Mouse (Mus musculus): Measurements from ENCODE around the gene Ncor2.

Ncor2 gene

DNA sequence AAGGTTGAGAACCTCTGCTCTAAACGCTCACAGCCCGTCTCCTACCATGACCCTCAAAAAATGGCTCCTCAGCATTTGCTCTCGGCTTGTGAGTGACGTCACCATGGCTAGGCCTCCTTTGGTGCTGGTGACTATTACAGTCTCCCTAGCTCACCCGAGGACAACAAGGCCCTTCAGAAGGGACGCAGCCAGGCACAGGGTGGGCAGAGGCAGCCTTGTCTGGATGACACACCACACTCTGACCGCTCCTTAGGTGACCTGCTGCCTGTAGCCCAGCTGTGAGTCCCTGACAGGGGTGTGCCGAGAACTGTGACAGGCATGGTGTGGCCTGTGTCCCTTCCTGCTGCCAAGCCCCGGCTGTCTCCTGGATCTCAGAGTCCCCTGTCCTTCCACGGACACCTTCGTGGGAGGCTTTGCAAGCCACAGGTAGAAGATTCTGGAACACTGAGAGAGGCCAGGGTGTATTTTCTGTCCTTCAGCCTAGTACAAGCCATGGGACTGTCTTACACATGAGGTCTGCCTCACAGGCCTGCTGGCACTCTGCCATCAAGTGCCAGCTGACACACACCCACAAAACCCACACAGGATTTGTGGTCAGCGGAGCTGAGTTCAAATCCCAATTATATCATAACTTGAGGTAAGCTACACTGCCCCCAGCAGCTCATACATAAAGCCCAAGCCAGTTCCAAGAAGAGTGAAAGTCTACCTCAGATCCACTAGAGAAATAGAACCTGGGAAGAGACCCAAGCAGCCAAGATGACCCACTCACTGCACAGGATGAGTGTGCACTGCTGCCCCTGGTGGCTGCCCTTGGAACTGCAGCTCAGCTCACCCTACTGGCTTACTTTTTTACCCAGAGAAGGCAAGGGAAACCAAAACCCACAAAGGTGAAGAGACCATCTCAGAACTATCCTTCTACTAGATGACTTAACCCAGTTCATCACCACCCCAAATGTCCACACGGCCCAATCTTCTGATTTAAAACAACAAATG, 112.2 kb downstream of the Ncor2 start:
- peak; percentile 67 for DNase-seq (ENCODE audit: low read depth, low spot score)

DNA sequence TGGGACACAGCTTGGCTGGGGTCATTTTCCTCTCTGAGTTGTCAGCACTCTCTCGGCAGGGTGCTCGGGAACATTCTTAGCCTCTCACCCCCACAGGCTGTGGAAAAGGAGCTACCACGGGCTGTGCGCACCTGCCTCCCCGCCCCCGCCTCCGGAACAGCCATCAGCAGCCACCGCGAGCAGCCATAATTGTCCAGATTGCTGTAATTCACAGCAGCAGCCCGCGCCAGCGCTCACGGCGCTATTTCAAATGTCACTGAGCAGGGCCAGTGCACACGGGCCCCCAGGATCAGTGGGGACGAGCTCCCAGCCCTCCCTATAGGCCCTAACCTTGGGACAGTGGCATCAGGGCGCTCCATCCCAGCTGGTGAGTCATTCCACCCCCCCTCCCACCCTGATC, 116.0 kb downstream of the Ncor2 start:
- no peak for DNase-seq (ENCODE audit: low read depth, low spot score)

DNA sequence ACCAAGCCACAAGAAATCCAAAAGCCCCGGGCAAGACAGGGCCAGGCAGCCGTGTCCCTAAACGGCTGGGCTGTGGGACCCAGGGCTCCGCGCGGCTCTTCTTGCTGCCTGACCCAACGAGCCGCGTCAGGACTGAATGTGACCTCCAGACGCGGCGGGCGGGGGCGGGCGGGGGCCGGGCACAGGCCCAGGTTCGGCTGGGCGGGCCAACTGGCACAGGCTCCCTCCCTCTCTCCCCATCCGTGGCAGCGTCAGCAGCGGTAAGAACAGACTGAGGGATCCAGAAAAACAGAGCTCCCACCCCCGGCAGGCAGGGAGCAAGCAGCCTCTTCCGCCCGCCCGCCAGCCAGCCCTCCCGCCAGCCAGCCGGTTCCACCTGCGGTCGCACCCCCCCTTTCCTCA, 120.8 kb downstream of the Ncor2 start:
- no peak for DNase-seq (ENCODE audit: low read depth, low spot score)

- DNase-seq (ENCODE audit: low read depth, low spot score): no peak
These were observed 121.3 kb downstream of the Ncor2 start for GRCm38 (mm10) chr5:125057555-125058266.

DNA sequence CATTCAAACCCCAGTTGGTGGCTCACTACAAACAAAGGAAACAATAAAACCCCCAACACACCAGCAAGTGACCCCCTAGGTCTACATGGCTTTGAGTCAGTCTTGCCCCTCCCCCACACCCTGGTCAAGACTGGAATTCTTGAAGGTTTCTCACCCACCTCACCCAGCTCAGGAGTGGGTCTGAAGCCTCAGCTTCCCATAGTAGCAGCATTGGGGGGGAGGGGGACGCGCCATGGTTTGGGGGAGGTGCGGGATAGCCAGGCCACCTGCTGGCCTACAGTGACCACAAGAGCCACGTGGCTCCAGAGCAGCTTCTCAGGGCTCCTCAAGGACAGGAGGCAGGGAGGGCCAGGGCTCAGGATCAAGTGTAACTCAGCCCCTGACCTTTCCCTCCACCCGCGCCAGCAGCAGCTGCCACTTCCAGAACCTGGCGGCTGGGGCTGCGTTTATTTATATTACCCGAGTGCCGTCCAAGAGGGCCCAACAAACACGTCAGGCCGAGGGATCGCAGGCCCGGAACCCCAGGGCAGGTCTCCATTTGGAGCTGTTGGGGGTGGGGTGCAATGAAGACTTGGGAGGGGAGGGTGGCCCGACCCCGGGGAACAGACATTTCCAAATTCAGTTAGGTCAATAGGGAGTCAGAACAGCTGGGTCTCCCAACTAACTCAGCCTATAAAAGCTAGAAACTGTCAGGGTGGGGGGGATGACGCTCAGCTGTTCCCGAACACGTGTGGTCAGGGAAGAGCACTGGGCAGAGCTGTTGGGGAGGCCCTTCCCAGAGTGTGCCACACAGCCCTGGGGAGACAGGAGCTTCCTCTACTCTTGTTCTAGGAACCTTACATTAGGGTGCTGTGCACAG, 122.1 kb downstream of the Ncor2 start:
- no peak for DNase-seq (ENCODE audit: low read depth, low spot score)

DNA sequence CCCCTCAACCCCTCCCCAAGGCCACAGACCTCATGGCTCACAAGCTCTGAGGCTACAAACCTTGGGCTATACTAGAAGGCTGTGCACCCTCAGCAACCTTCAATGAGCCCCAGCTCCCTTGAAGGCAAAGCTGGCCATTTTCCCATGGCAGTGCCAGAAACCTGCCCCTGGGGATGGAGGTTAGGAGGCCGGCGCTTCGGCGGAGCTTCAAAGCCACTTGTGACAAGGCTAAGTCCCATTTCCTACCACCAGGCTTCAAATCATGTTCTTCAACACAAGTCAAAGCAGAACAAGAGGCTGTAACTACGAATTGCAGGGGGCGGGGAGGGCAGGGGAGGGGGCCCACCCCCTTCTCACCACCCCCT, 122.7 kb downstream of the Ncor2 start:
- DNase-seq (ENCODE audit: low read depth, low spot score): peak; percentile 48

DNA sequence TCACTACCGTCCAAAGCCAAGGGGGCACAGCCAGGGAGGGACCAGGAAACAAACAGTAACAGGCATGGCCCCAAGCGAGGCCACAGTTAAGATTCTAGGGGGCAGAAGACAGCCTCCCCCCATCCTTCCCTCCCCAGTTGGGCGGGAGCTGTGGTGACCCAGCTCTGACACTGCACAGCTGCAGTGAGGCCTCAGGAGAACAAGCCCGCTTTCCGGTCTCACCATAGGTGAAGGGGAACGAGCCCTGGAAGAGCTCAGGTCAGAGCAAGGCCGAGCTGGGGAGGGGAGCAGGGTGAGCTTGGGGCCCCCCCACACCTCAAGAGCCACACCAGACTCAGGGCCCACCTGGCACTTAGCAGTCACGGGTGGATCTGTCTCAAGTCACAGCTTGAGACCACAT, 123.1 kb downstream of the Ncor2 start:
- DNase-seq (ENCODE audit: low read depth, low spot score): no peak

DNA sequence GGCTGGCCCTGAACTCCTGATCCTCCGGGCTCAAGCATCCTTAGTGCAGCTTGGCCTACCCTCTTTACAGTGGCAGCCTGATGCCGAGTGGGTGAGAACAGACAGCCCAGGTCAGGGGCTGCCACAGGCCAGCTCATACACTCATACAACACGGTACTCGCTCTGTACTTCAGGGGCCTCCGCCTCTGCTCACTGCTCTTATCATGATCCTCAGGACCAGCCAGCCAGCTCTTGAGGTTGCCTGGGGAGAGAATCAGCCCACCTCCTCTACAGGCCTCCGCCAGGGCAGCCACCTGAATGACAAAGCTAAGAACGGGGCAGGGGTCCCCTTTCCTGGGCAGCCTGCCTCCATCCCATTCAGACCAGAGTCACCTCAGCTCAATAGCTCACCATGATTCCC, 125.4 kb downstream of the Ncor2 start:
- no peak for DNase-seq (ENCODE audit: low read depth, low spot score)

GRCm38 (mm10) chr5:125052603-125053488, 126.2 kb downstream of the Ncor2 start:
- DNase-seq (ENCODE audit: low read depth, low spot score): no peak

GRCm38 (mm10) chr5:125052237-125052602, 126.8 kb downstream of the Ncor2 start:
- DNase-seq (ENCODE audit: low read depth, low spot score): no peak

GRCm38 (mm10) chr5:125049481-125049880, 129.5 kb downstream of the Ncor2 start:
- DNase-seq (ENCODE audit: low read depth, low spot score): no peak

DNA sequence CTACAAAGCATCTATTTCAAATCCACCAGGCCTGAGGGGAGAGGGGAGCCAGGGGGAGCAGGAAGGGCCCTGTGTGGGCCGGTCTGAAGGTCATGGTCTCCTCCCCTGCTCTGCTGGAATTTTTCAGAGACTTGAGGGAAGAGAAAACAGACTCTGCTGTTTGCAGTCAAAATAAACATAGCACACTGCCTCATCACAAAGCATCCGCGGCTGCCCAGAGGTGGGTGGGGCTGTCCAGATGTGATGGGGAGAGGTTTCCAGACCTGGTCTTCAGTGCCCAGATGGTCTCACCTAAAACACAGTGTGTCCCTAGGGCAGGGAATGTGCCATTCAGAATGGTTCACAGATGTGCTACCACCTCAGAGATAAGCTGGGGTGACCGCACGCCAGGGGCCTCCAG, 132.6 kb downstream of the Ncor2 start:
- no peak for DNase-seq (ENCODE audit: low read depth, low spot score)

DNA sequence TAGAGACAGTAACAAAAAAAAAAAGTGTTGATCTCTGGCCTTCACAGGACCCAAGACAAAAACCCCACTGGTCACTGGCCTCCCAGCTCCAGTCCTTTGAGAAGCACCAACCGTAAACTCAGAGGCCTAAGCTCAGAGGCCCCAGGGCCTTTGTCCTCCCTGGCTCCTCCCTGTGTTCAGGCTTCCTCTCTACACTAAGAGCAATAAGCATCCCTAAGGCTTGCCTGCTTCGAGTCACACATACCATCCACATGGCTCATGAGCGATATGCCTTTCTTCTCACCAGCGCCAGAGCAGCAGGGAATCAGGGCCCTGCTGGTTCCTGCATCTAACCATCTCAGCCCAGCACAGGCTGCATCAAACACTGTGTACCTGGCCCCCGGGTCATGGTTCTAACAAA, 133.8 kb downstream of the Ncor2 start:
- DNase-seq (ENCODE audit: low read depth, low spot score): no peak

GRCm38 (mm10) chr5:125043448-125043847, 135.6 kb downstream of the Ncor2 start:
- DNase-seq (ENCODE audit: low read depth, low spot score): no peak

GRCm38 (mm10) chr5:125041578-125041977, 137.4 kb downstream of the Ncor2 start:
- DNase-seq (ENCODE audit: low read depth, low spot score): no peak

- DNase-seq (ENCODE audit: low read depth, low spot score): no peak
These were observed 138.9 kb downstream of the Ncor2 start for GRCm38 (mm10) chr5:125040128-125040584.

- DNase-seq (ENCODE audit: low read depth, low spot score): no peak
These were observed 139.5 kb downstream of the Ncor2 start for GRCm38 (mm10) chr5:125039377-125040027.

DNA sequence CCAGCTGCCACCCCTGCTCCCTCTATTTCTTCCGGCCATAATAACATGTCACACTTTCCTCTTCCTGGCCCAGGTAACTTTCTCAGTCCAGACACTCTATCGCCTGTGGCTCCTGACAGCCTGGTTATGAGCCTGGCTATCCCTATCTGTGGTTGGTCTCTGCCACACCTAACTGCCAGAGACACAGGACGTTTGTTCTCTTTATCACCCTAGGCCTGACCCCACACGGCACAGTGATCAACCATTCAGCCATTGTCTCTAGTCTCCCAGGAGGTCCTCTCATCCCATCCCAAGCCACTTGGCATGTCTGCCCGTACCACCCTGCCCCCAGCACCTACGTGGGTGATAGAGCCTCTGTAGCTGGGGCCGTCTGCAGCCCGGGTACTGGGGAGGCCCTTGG, 142.5 kb downstream of the Ncor2 start:
- no peak for DNase-seq (ENCODE audit: low read depth, low spot score)

GRCm38 (mm10) chr5:125028911-125029310, 150.1 kb downstream of the Ncor2 start:
- DNase-seq (ENCODE audit: low read depth, low spot score): no peak

DNA sequence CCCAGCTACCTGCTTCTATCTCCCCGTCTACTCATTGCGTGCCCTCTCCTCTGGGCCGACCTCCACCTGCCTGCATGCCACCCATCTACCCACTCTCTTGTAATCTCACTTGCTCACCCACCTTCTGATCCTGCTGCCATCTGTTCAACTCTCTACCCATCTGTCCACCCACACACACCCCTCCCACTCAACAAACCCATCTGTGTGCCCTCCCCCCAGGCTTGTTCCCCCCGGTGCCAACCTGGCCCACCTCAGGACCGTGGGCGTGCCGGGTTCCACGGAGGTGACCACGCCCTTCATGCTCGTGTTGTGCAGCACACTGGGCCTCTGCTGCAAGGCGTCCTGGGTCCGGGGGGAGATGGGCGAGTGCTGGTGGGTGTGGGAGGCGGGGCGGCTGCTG, 150.6 kb downstream of the Ncor2 start:
- no peak for DNase-seq (ENCODE audit: low read depth, low spot score)

Measured in forelimb bud, embryonic 11.5 days (tissue).